Mouse (Mus musculus) brown adipose tissue, adult 24 weeks (tissue): ENCODE results near the gene Clstn3. TPM values are rescaled to one million over a fixed set of nuclear protein-coding genes. Genes with fewer than 3 reads are reported as not detected.
"Not testable (repeated sequence)": the region's sequence is repeated elsewhere in the genome, so short reads cannot be mapped to it uniquely, and the experiment has no call there.

Source experiments
- H3K27ac ChIP-seq: fragments of 200-500 bp; replicated peaks from 2 replicates; pipeline ENCODE4 v1.5.1; 2012; ENCODE audit warnings: low read depth, mild to moderate bottlenecking, low read length
- H3K4me1 ChIP-seq: fragments of 200-500 bp; 2 replicates; pipeline ENCODE4 v1.6.1; 2012; ENCODE audit warnings: low read length, mixed read lengths; ENCODE audit not compliant: control insufficient read depth, insufficient read depth, insufficient read length
- H3K4me3 ChIP-seq: fragments of 200-500 bp; 2 replicates; pipeline ENCODE4 v1.5.1; 2012; ENCODE audit warnings: low read depth, mild to moderate bottlenecking, low read length, moderate library complexity; ENCODE audit not compliant: insufficient read depth
- polyA plus RNA-seq: library from polyadenylated mRNA; stranded (reverse); fragments of >200 nt; gene quantifications from 2 replicates; pipeline ENCODE4 v1.2.4, GENCODE M21; 2012; ENCODE audit not compliant: missing spikeins, insufficient read depth, insufficient read length

Clstn3 gene
- polyA plus RNA-seq, 1 experiment: 304 TPM

GRCm38 (mm10) chr6:124415347-124416088 is 49.1 kb downstream of the Clstn3 start:
- Histone ChIP-seq H3K4me1 (peaks cover 5% of the 10 kb centered on the region), H3K27ac (peak overlapping the region; percentile 97), H3K4me3 (peak overlapping the region; percentile 80)

GRCm38 (mm10) chr6:124414927-124415325 is 49.7 kb downstream of the Clstn3 start, which contains the start of gene Pex5:
TSS of gene Pex5 (minus strand) at chr6:124415067.
- Histone ChIP-seq H3K27ac (peak within 1 kb of the TSS; percentile 97), H3K4me3 (peak within 1 kb of the TSS; percentile 97)

GRCm38 (mm10) chr6:124414150-124414926 is 50.3 kb downstream of the Clstn3 start:
- H3K4me3 ChIP-seq: peak overlapping the region; percentile 97
- H3K4me1 ChIP-seq: peaks cover 5% of the 10 kb centered on the region
- H3K27ac ChIP-seq: peak overlapping the region; percentile 75

More at GRCm38 (mm10) chr6:124414927-124415325, 49.7 kb downstream of the Clstn3 start, which contains the start of gene Pex5:
- peaks cover 5% of the 10 kb centered on the region for H3K4me1 ChIP-seq

DNA sequence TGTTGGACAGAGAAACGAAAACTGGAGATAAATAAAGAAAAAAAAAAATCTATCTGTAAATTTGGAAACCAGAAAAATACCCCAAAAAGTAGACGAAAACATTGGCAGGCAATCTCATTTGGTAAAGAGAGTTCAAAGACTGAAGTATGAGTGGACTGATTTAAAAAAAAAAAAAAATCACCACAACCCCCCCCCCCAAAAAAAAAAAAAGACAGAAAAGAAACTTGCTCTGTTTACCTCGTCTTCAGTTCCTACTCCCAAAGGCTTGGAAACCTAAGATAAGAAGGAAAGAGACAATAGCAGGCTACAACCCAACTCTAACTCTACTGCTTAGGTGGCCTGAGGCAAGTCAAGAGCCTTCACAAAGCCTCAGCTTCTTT is 50.8 kb downstream of the Clstn3 start:
- peak overlapping the region; percentile 75 for H3K27ac ChIP-seq
- peaks cover 7% of the 10 kb centered on the region for H3K4me1 ChIP-seq
- H3K4me3 ChIP-seq: peak overlapping the region; percentile 97

GRCm38 (mm10) chr6:124408355-124408754 is 56.2 kb downstream of the Clstn3 start:
- Histone ChIP-seq H3K4me1 (0 out of 2 replicates have a peak, but pooled peaks cover 5% of the 10 kb centered on the region), H3K4me3 (no peak overlapping the region), H3K27ac (no peak overlapping the region)

DNA sequence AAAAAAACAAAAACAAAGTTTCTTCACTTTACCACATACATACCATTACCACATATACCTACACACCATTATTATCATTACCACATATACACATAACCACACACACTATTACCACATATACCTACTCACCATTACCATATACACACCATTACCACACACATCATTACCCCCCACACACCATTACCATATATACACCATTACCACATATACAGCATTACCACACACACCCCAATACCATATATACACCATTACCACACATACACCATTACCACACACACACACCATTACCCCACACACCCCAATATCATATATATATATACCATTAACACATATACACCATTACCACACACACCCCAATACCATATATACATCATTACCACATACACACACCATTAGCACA is 57.4 kb downstream of the Clstn3 start:
- no peak overlapping the region for H3K27ac ChIP-seq
- no peak overlapping the region for H3K4me3 ChIP-seq
- 0 out of 2 replicates have a peak, but pooled peaks cover 5% of the 10 kb centered on the region for H3K4me1 ChIP-seq

DNA sequence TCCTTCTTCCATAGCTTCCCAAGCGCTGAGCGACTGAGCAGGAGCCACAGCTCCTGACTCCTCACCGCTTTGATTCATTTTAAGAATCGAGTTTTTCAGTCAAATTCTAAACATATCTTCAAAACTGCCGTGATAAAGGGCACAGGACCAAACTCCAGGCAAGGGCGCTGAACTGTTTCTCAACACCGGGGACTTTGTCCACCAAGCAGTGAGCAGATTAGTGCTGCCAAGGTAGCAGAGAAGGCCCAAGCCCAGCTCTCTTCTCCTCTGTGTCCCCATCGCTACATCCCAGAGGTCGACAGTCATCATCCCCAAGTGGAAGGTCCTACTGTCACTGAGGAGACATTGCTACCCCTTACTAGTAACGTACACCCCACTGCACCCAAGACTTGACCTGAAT is 58.3 kb downstream of the Clstn3 start:
- Histone ChIP-seq H3K4me1 (0 out of 2 replicates have a peak, but pooled peaks cover 5% of the 10 kb centered on the region), H3K4me3 (no peak overlapping the region), H3K27ac (no peak overlapping the region)

DNA sequence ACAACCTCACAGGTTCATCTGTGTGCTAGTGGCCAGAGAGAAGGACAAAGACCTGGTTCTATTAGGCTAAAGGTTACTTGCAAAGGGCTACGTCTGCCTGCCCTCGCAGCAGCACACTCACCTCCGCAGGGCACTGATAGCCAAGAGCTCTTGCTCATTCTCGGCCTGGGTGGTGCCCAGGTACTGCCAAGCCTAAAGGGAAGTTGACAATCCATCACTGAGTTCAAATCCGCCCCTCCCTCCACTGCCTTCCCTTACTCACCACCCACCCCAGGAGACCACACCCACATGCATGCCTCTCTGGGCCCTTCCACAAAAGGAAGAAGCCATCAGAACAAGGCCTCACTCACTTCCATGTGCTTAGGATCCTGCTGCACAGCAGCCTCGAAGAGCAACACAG is 64.9 kb downstream of the Clstn3 start:
- Histone ChIP-seq H3K4me3 (no peak overlapping the region), H3K4me1 (no peaks in the 10 kb centered on the region), H3K27ac (no peak overlapping the region)

DNA sequence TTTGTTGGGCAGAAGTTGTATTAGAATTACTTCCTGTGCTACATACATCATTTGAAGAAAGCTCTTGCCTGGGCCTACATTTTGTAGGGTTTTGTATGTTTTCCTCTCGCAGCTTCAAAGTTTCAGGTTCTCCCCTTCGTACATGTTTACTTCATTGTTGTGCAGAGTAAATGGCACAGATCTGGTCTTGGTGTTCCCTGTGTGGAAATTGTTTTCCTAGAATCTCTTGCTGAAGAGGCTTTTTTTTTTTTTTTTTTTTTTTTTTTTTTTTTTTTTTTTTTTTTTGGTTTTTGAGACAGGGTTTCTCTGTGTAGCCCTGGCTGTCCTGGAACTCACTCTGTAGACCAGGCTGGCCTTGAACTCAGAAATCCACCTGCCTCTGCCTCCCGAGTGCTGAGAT is 69.6 kb downstream of the Clstn3 start:
- not testable (repeated sequence) for H3K4me1 ChIP-seq, H3K27ac ChIP-seq, H3K4me3 ChIP-seq

Other genes starting within 250 kb of the Clstn3 start
- not detected in 2 replicates for gene Vmn2r27, start 232.9 kb downstream of the Clstn3 start, polyA plus RNA-seq
- gene Cd163, start 160.1 kb downstream of the Clstn3 start, polyA plus RNA-seq: 6.8 and 12.0 TPM in 2 replicates
- gene Pex5, start 49.7 kb downstream of the Clstn3 start, polyA plus RNA-seq: 52.7 and 53.9 TPM in 2 replicates
- 15.6 and 18.9 TPM in 2 replicates for gene C1rl, start 28.3 kb upstream of the Clstn3 start, polyA plus RNA-seq
- gene C1ra, start 47.6 kb upstream of the Clstn3 start, polyA plus RNA-seq: 16.7 and 21.5 TPM in 2 replicates
- 45.8 and 53.2 TPM in 2 replicates for gene C1s1, start 77.6 kb upstream of the Clstn3 start, polyA plus RNA-seq
- not detected in 2 replicates for gene C1rb, start 105.5 kb upstream of the Clstn3 start, polyA plus RNA-seq
- not detected in 2 replicates for gene C1s2, start 171.3 kb upstream of the Clstn3 start, polyA plus RNA-seq
- gene Lpcat3, start 198.2 kb upstream of the Clstn3 start, polyA plus RNA-seq: 43.7 and 58.4 TPM in 2 replicates
- gene Emg1, start 247.4 kb upstream of the Clstn3 start, polyA plus RNA-seq: 78.3 and 102 TPM in 2 replicates
- 284 and 381 TPM in 2 replicates for gene Phb2, start 247.5 kb upstream of the Clstn3 start, polyA plus RNA-seq